Mouse (Mus musculus): ENCODE results near the gene Slc5a5. TPM values are rescaled to one million over a fixed set of nuclear protein-coding genes. Genes with fewer than 3 reads are reported as not detected.
"Not testable (repeated sequence)": the region's sequence is repeated elsewhere in the genome, so short reads cannot be mapped to it uniquely, and the experiment has no call there.

Gene Slc5a5
- polyA plus RNA-seq, 1 experiment from 2014 or later = 1.1 TPM

DNA sequence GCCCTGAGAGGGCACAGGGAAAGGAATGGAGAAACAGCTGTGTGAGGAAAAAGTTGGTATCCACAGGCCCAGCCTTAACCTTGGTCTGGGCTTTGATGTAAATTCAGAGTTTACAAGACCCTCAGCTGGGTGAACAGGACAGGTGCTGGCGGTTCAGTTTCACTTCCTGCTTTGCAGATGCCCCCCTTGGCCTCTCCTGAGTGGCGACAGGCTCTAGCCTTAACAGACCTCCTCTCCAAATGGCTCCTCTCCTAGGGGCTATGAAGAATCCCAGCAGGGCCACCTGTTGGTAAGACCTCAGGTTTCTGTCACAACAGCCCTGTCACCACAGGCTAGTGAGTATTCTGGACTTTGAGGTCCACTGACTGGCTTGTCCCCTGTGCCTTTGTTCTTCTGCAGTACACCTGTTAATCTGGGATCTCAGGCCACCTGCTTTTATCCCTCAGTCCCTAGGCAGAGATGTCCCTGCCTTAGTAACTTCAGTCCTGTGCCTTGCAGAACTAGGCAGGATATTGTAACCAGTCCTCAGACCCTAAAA, 6.2 kb upstream of the Slc5a5 start:
- ATAC-seq (ENCODE audit: insufficient read depth, low FRiP score, low TSS enrichment) (no peak), DNase-seq (ENCODE audit: low spot score) (no peak)
- Histone ChIP-seq H3K4me1 (ENCODE audit: control insufficient read depth, insufficient read depth, low read length) (peaks cover 5% of the 10 kb centered on the region; the same call in 1 of the 2 replicates), H3K4me3 (ENCODE audit: low read depth, low read length) (0 out of 2 replicates have a peak overlapping the region, but pooled peaks have one; percentile 88), H3K36me3 (ENCODE audit: control insufficient read depth, insufficient read depth, low read length) (peaks cover 14% of the 10 kb centered on the region), H3K27me3 (ENCODE audit: control insufficient read depth, insufficient read depth, low read length) (no peaks in the 10 kb centered on the region; the same call in 1 of the 2 replicates), H3K9me3 (ENCODE audit: control insufficient read depth, low read length) (no peaks in the 10 kb centered on the region), H3K9ac (ENCODE audit: low read length) (no peak overlapping the region), H3K4me2 (ENCODE audit: low read depth) (no peak overlapping the region), H3K27ac (ENCODE audit: low read depth, low read length) (no peak overlapping the region)
- WGBS = 44% methylated on average over 2 of the region's 2 CpGs

GRCm38 (mm10) chr8:70897681-70898413, 5.3 kb upstream of the Slc5a5 start:
- WGBS = 0% methylated on average over 20 of the region's 20 CpGs
- Histone ChIP-seq H3K9ac (ENCODE audit: low read length) (peak overlapping the region; percentile 77), H3K27ac (ENCODE audit: low read depth, low read length) (peak overlapping the region; percentile 17; the same call in 1 of the 2 replicates), H3K4me3 (ENCODE audit: low read depth, low read length) (peak overlapping the region; percentile 88), H3K36me3 (ENCODE audit: control insufficient read depth, insufficient read depth, low read length) (peaks cover 14% of the 10 kb centered on the region), H3K9me3 (ENCODE audit: control insufficient read depth, low read length) (no peaks in the 10 kb centered on the region), H3K4me1 (ENCODE audit: control insufficient read depth, insufficient read depth, low read length) (peaks cover 5% of the 10 kb centered on the region; the same call in 1 of the 2 replicates), H3K27me3 (ENCODE audit: control insufficient read depth, insufficient read depth, low read length) (peaks cover 7% of the 10 kb centered on the region), H3K4me2 (ENCODE audit: low read depth) (peak overlapping the region; percentile 84)
- peak; percentile 87 for DNase-seq (ENCODE audit: low spot score)
- peak; percentile 62 for ATAC-seq (ENCODE audit: insufficient read depth, low FRiP score, low TSS enrichment)

DNA sequence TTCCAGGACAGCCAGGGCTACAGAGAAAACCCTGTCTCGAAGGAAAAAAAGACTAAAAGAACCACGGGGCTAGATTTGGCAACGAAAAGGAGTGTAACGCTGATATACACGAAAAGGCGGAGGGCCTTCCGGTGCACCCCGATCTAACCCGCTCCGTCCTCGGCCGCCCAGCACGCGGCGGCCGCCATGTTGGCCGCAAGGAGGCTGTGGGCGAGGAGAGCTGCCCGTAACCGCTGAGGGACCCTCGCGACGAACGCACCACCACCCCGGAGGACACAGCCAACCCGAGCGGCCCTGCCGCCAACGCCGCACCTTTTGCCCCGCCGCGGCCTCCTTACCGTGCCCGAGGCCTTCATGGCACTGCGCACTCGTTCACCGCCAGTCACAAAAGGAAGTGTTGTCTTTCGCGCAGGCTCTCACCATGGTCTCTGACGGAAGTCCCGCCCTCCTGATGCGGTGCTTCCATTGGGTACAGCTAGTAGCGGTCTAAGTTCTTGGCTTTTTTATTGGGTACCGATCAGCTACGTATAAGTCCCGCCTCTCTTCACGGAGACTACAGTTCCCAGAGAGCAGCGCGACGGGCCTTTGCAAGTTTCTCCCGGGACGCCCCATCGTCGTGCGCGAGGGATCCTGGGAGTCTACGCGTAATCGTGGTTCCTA, 4.6 kb upstream of the Slc5a5 start, which contains the start of gene Rpl18a:
Rpl18a (minus strand) TSS at position 392 of the 660 bp plus-strand sequence.
- peak; percentile 97 for ATAC-seq (ENCODE audit: insufficient read depth, low FRiP score, low TSS enrichment)
- Histone ChIP-seq H3K27ac (ENCODE audit: low read depth, low read length) (peak within 1 kb of the TSS; percentile 56), H3K9ac (ENCODE audit: low read length) (peak within 1 kb of the TSS; percentile 95), H3K36me3 (ENCODE audit: control insufficient read depth, insufficient read depth, low read length) (peaks cover 14% of the 10 kb centered on the region), H3K9me3 (ENCODE audit: control insufficient read depth, low read length) (no peaks in the 10 kb centered on the region), H3K4me1 (ENCODE audit: control insufficient read depth, insufficient read depth, low read length) (peaks cover 8% of the 10 kb centered on the region), H3K27me3 (ENCODE audit: control insufficient read depth, insufficient read depth, low read length) (peaks cover 14% of the 10 kb centered on the region), H3K4me3 (ENCODE audit: low read depth, low read length) (peak within 1 kb of the TSS; percentile 88), H3K4me2 (ENCODE audit: low read depth) (peak within 1 kb of the TSS; percentile 97)
- DNase-seq (ENCODE audit: low spot score) = peak; percentile 95
- WGBS = under 1% methylated on average over 60 of the region's 60 CpGs

DNA sequence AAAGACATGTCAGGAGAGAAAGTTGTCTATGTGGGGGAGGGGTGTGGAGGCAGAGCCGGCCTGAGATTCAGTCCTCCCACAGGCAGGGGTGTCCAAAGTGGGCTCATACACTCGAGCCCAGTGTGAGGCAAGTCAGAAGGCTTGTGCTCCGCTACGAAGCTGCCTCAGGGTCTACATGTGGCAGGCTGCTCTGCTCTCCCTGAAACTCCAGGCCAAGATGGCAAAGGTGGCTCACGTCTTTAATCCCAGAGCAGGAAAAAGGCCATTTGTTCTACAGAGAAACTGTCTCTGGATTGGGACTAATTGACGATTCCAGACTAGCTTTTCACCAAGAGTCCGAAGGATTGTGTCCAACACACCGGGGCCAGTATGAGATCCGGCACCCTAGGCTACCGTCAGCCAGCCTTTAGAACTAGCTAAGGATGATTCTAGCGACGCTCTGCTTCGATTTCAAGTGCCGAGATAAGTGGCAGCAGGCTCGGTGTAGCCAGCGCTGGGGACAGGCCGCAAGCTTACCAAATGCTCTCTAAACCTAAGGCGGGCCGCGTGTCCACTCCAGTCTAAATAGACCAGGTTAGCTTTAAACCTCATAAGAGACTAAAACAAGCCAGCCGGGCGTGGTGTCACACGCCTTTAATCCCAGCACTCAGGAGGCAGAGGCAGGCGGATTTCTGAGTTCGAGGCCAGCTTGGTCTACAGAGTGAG, 3.9 kb upstream of the Slc5a5 start:
- WGBS = 5% methylated on average over 25 of the region's 25 CpGs
- Histone ChIP-seq H3K4me3 (ENCODE audit: low read depth, low read length) (peak overlapping the region; percentile 88), H3K9ac (ENCODE audit: low read length) (peak overlapping the region; percentile 95), H3K36me3 (ENCODE audit: control insufficient read depth, insufficient read depth, low read length) (peaks cover 14% of the 10 kb centered on the region), H3K27me3 (ENCODE audit: control insufficient read depth, insufficient read depth, low read length) (peaks cover 21% of the 10 kb centered on the region), H3K9me3 (ENCODE audit: control insufficient read depth, low read length) (no peaks in the 10 kb centered on the region), H3K27ac (ENCODE audit: low read depth, low read length) (0 out of 2 replicates have a peak overlapping the region, but pooled peaks have one; percentile 56), H3K4me2 (ENCODE audit: low read depth) (peak overlapping the region; percentile 97), H3K4me1 (ENCODE audit: control insufficient read depth, insufficient read depth, low read length) (peaks cover 10% of the 10 kb centered on the region)
- no peak for ATAC-seq (ENCODE audit: insufficient read depth, low FRiP score, low TSS enrichment)
- DNase-seq (ENCODE audit: low spot score) = no peak

GRCm38 (mm10) chr8:70895571-70896259, 3.2 kb upstream of the Slc5a5 start:
- ATAC-seq (ENCODE audit: insufficient read depth, low FRiP score, low TSS enrichment) = not testable (repeated sequence)
- WGBS = 85% methylated on average over 24 of the region's 24 CpGs
- peak overlapping the region; percentile 88 for H3K4me3 ChIP-seq (ENCODE audit: low read depth, low read length)

GRCm38 (mm10) chr8:70894771-70895545, 2.4 kb upstream of the Slc5a5 start:
- Histone ChIP-seq H3K9ac (ENCODE audit: low read length) (no peak overlapping the region), H3K27ac (ENCODE audit: low read depth, low read length) (no peak overlapping the region), H3K4me1 (ENCODE audit: control insufficient read depth, insufficient read depth, low read length) (peaks cover 10% of the 10 kb centered on the region), H3K9me3 (ENCODE audit: control insufficient read depth, low read length) (no peaks in the 10 kb centered on the region), H3K36me3 (ENCODE audit: control insufficient read depth, insufficient read depth, low read length) (peaks cover 14% of the 10 kb centered on the region), H3K27me3 (ENCODE audit: control insufficient read depth, insufficient read depth, low read length) (peaks cover 32% of the 10 kb centered on the region), H3K4me3 (ENCODE audit: low read depth, low read length) (no peak overlapping the region), H3K4me2 (ENCODE audit: low read depth) (no peak overlapping the region)
- WGBS = 90% methylated on average over 8 of the region's 8 CpGs
- no peak for ATAC-seq (ENCODE audit: insufficient read depth, low FRiP score, low TSS enrichment)
- no peak for DNase-seq (ENCODE audit: low spot score)

More at GRCm38 (mm10) chr8:70895571-70896259, 3.2 kb upstream of the Slc5a5 start:
- Histone ChIP-seq H3K4me1 (ENCODE audit: control insufficient read depth, insufficient read depth, low read length) (peaks cover 10% of the 10 kb centered on the region), H3K27me3 (ENCODE audit: control insufficient read depth, insufficient read depth, low read length) (peaks cover 28% of the 10 kb centered on the region), H3K4me2 (ENCODE audit: low read depth) (peak overlapping the region; percentile 97), H3K36me3 (ENCODE audit: control insufficient read depth, insufficient read depth, low read length) (peaks cover 14% of the 10 kb centered on the region)
- not testable (repeated sequence) for H3K9me3 ChIP-seq (ENCODE audit: control insufficient read depth, low read length); DNase-seq (ENCODE audit: low spot score); H3K9ac ChIP-seq (ENCODE audit: low read length); H3K27ac ChIP-seq (ENCODE audit: low read depth, low read length)

- WGBS = 71% methylated on average over 2 of the region's 2 CpGs
- no peak overlapping the region for H3K4me3 ChIP-seq (ENCODE audit: low read depth, low read length)
Observed at GRCm38 (mm10) chr8:70894385-70894720, 1.8 kb upstream of the Slc5a5 start.

More at GRCm38 (mm10) chr8:70894385-70894720, 1.8 kb upstream of the Slc5a5 start:
- Histone ChIP-seq H3K27me3 (ENCODE audit: control insufficient read depth, insufficient read depth, low read length) (peaks cover 32% of the 10 kb centered on the region), H3K36me3 (ENCODE audit: control insufficient read depth, insufficient read depth, low read length) (peaks cover 14% of the 10 kb centered on the region), H3K9ac (ENCODE audit: low read length) (no peak overlapping the region), H3K9me3 (ENCODE audit: control insufficient read depth, low read length) (no peaks in the 10 kb centered on the region), H3K27ac (ENCODE audit: low read depth, low read length) (no peak overlapping the region), H3K4me2 (ENCODE audit: low read depth) (no peak overlapping the region), H3K4me1 (ENCODE audit: control insufficient read depth, insufficient read depth, low read length) (peaks cover 10% of the 10 kb centered on the region)
- ATAC-seq (ENCODE audit: insufficient read depth, low FRiP score, low TSS enrichment) (no peak), DNase-seq (ENCODE audit: low spot score) (no peak)

Measured in neural tube, embryonic 11.5 days (tissue).